Mouse (Mus musculus) MEL (cell line): ENCODE results near the gene Elmod3.

ENCODE experiments used
- CHD1 ChIP-seq: IDR thresholded peaks from 2 replicates; pipeline ENCODE4 v1.6.1; 2012; ENCODE audit warnings: low read depth, mild to moderate bottlenecking, inconsistent platforms, low read length, improper control_type of control experiment
- CHD2 ChIP-seq: IDR thresholded peaks from 2 replicates; pipeline ENCODE4 v1.6.1; 2011; ENCODE audit warnings: low read length, improper control_type of control experiment
- CTCF ChIP-seq, 3 experiments: IDR thresholded peaks in 2 of 3; conservative IDR thresholded peaks in 1 of 3; 2 replicates each; pipeline ENCODE4 v1.5.1; 2011 to 2012; ENCODE audit warnings: low read length in 3 of 3, low read depth in 2 of 3, mild to moderate bottlenecking in 2 of 3, improper control_type of control experiment in 1 of 3, inconsistent platforms in 1 of 3, mixed read lengths in 1 of 3, moderate library complexity in 1 of 3; ENCODE audit not compliant: control insufficient read depth in 1 of 3, insufficient read depth in 1 of 3, poor library complexity in 1 of 3, severe bottlenecking in 1 of 3
- EP300 ChIP-seq, 2 experiments: IDR thresholded peaks; 2 replicates each; pipeline ENCODE4 v1.6.1; 2011; ENCODE audit warnings: improper control_type of control experiment in 2 of 2, low read length in 2 of 2, low read depth in 1 of 2, mild to moderate bottlenecking in 1 of 2
- GATA1 ChIP-seq: IDR thresholded peaks from 2 replicates; pipeline ENCODE4 v1.6.1; 2011; ENCODE audit warnings: low read depth, low read length, improper control_type of control experiment
- POLR2A ChIP-seq, 2 experiments: IDR thresholded peaks; 2 replicates each; pipeline ENCODE4 v1.6.1; 2011 to 2012; ENCODE audit warnings: low read length in 2 of 2, mild to moderate bottlenecking in 2 of 2, control low read depth in 1 of 2, improper control_type of control experiment in 1 of 2, low read depth in 1 of 2, moderate library complexity in 1 of 2; ENCODE audit not compliant: control insufficient read depth in 1 of 2, insufficient read depth in 1 of 2, poor library complexity in 1 of 2
- SMC3 ChIP-seq: IDR thresholded peaks from 2 replicates; pipeline ENCODE4 v1.6.1; 2011; ENCODE audit warnings: low read depth, low read length, improper control_type of control experiment
- ZC3H11A ChIP-seq: IDR thresholded peaks from 2 replicates; pipeline ENCODE4 v1.6.1; 2012; ENCODE audit warnings: low read depth, mild to moderate bottlenecking, inconsistent platforms, low read length, improper control_type of control experiment
- ZMIZ1 ChIP-seq: IDR thresholded peaks from 2 replicates; pipeline ENCODE4 v1.6.1; 2012; ENCODE audit warnings: low read depth, mild to moderate bottlenecking, inconsistent platforms, low read length, improper control_type of control experiment, moderate library complexity

GRCm38 (mm10) chr6:72521607-72522006 lies 76.6 kb downstream of the Elmod3 start, which contains the start of gene Sh2d6:
- TF ChIP-seq CTCF (IDR thresholded peaks at IDR 0.05 in 2 of 3, conservative IDR thresholded peaks at IDR 0.05 in 1 of 3; ENCODE audit: control insufficient read depth in 1 of 3, insufficient read depth in 1 of 3, low read depth in 2 of 3, low read length in 3 of 3, poor library complexity in 1 of 3, severe bottlenecking in 1 of 3): no peak
- no peak for TF ChIP-seq ZMIZ1
- no peak for TF ChIP-seq GATA1
- TF ChIP-seq EP300 (IDR thresholded peaks at IDR 0.05; ENCODE audit: low read depth in 1 of 2, low read length in 2 of 2): no peak
- no peak for TF ChIP-seq CHD1
- TF ChIP-seq ZC3H11A: no peak
- TF ChIP-seq SMC3: no peak
- TF ChIP-seq POLR2A (IDR thresholded peaks at IDR 0.05; ENCODE audit: control insufficient read depth in 1 of 2, insufficient read depth in 1 of 2, low read depth in 1 of 2, low read length in 2 of 2, poor library complexity in 1 of 2): no peak
- TF ChIP-seq CHD2: no peak
